Mouse (Mus musculus): ENCODE results near the gene Opn5. TPM values are rescaled to one million over a fixed set of nuclear protein-coding genes. Genes with fewer than 3 reads are reported as not detected.

The Opn5 gene
- total RNA-seq (2021), result not detected

DNA sequence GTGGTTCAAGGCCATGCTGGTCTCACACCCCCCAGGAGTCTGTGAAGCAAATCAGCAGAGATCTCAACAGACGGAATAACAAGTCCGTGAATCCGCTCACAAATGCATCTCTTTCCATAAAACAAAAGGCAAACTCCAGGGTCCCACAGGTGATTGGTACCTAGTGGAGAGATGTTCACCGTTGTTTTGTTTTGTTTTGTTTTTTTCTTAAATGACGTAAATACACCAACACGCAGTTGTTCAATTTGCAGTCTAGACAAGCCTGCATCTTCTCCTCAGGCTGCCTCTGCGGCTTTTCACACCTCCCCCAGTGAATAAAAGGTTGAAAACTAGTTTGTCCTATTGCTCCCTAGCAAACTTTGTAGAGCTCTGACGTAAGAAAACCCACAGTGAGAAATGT lies at the start of gene Opn5:
Opn5 (minus strand) TSS at position 101 of the 400 bp plus-strand sequence.
- intact Hi-C loops (cut with DNase I), result no loop called here
- no peak for DNase-seq (ENCODE audit: low spot score in 2 of 2)

DNA sequence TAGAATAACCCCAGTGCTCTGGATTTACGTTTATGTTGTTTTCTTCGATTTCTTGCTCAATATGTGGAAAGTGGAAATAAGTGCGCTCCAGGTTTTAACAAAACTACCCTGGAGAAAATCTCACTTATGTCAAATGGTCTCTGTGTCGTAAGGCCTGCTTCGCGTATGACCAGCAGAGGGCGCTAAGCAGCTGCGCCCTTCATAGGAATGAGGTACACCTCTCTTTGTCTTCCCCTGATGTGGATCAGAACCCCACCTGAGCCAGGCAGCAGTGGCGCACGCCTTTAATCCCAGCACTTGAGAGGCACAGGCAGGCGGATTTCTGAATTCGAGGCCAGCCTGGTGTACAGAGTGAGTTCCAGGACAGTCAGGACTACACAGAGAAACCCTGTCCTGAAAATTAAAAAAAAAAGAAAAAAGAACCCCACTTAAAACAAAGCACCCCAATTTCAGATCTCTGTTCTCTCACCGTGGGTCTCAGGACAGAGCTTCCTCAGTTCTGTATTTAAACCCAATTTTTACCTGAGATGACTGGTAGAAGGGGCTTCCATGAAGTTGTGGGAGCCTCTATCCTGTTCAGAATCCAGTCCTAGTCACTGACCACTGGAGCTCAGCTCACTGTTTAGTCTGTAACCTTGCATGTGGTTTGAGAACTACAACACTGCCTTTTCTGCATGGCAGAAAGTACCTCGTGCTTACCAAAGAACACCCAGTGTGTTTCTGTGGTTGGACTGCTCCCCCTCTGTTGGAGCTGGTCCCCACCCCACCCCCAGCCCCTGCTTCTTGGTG lies 47.6 kb upstream of the Opn5 start:
- DNase-seq (ENCODE audit: low spot score in 2 of 2), result peak in 1 of 2 experiments; percentile 10
- intact Hi-C loops (cut with DNase I), result no loop called here

DNA sequence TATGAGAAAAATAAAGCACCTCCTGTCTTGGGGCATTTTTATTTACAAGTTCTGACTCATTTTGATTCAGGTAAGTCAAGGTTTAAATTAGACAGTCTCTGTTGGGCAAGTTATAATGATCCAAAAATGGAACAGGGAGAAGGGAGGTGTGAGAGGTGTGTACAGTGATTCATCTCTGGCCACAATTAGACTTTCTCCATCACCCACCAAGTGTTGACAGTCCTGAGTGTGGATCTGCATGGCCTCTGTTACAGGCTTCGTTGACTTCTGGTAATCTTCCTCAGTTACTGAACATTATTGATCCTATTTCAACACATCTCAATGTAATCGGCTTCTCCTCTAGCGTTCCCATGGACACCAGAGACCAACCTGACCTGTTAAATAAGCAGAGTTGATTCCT lies 32.2 kb upstream of the Opn5 start:
- no peak for DNase-seq (ENCODE audit: low spot score in 2 of 2)
- intact Hi-C loops (cut with DNase I), result no loop called here

GRCm38 (mm10) chr17:42630206-42630605 lies 19.0 kb upstream of the Opn5 start:
- no peak for DNase-seq (ENCODE audit: low spot score in 2 of 2)
- intact Hi-C loops (cut with DNase I), result no loop called here

GRCm38 (mm10) chr17:42613043-42613737 lies 2.0 kb upstream of the Opn5 start:
- intact Hi-C loops (cut with DNase I), result no loop called here
- DNase-seq (ENCODE audit: low spot score in 2 of 2), result peak; percentile 13 to 14

- intact Hi-C loops (cut with DNase I), result loop anchor here (10.0 kb wide), 2 partner anchors 1103 to 1633 kb away; no protein-coding TSS in a partner anchor
- no peak for DNase-seq (ENCODE audit: low spot score in 2 of 2)
These were observed 2.9 kb downstream of the Opn5 start for GRCm38 (mm10) chr17:42608270-42608669.

DNA sequence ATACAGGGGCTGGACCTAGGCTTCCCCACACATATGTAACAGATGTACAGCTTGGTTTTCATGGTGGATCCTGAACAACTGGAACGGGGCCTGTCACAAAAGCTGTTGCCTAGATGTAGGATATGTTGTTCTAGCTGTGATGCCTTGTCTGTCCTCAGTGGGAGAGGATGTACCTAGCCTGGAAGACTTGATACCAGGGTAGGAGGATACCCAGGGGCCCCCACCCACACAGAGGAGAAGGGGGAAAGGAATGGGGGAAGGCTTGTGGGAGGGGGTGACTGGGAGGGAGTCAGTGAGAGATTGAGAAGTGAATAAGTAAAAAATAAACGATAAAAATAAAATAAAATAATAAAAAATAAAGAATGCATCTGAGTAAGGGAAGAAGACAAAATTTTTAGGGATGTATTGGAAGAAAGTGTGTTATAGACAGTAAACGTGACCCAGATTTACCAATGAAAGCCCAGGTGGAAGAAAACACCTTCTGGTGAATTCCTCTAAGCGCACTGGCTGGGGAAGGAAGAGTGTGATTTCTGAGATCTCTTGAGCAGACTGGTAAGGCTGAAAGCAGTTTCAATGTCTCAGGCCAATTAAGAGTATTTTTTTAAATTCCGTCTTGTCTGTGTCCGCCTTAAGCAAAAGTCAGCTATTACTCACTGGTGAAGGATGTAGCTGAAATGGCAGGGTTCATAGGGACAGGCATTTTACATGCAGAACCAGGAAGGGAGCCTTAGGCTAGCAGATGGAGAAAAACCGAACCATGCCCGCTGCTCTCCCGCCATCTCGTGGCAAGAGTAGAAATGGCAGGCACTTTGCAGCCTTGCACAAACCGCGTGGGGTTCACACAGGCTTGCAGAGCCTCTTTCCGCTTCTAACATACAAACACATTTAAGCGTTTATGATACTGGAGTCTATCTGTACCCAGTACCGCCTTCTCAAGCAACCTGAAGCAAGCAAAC lies 8.1 kb downstream of the Opn5 start:
- DNase-seq (ENCODE audit: low spot score in 2 of 2), result peak; percentile 79 to 84
- intact Hi-C loops (cut with DNase I), result loop anchor here (5.0 to 10.0 kb wide), 3 partner anchors 286 to 1628 kb away; partner anchors contain the start of gene Ptchd4

- DNase-seq (ENCODE audit: low spot score in 2 of 2), result peak in 1 of 2 experiments; percentile 14
- intact Hi-C loops (cut with DNase I), result no loop called here
These were observed 24.7 kb downstream of the Opn5 start for GRCm38 (mm10) chr17:42586486-42586885.

GRCm38 (mm10) chr17:42583029-42583331 lies 28.2 kb downstream of the Opn5 start:
- no peak for DNase-seq (ENCODE audit: low spot score in 2 of 2)
- intact Hi-C loops (cut with DNase I), result no loop called here

GRCm38 (mm10) chr17:42582281-42583028 lies 28.7 kb downstream of the Opn5 start:
- no peak for DNase-seq (ENCODE audit: low spot score in 2 of 2)
- intact Hi-C loops (cut with DNase I), result no loop called here

DNA sequence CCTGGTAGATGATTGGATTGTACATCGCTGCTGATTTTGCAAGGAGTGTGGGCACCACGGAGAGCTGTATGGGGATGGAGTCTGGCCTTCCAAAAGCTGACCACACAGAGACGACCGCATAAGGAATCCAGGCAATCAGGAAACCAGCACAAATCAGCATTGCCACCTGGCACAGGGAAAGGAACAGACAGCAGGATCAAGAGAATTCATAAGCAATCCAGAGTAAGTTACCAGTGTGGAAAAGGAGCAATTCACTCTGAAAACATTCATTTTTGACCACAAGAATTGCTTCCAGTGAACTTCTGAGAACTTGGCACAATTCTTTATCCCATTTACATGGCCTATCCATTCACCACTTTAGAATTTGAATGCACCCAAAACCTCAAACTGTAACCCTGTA lies 30.6 kb downstream of the Opn5 start:
- intact Hi-C loops (cut with DNase I), result no loop called here
- DNase-seq (ENCODE audit: low spot score in 2 of 2), result no peak

DNA sequence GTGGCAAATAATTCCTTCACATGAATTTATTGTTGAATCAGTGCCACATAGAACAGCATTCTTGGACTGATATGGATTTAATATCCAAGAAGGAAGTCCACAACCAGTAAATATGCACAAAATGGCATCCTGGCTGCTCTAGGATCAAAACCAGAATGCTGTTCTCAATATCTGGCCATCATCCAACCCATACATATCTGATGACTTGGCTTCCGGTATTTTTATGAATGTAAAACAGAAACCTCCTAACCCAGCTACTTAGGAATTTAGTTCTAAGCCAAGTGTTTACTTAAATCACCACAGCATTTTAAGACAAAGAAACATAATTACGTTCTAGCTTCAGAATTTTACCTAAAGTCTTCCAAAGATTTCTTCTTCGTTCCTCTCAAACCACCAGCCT lies 31.0 kb downstream of the Opn5 start:
- intact Hi-C loops (cut with DNase I), result no loop called here
- no peak for DNase-seq (ENCODE audit: low spot score in 2 of 2)

- intact Hi-C loops (cut with DNase I), result no loop called here
- DNase-seq (ENCODE audit: low spot score in 2 of 2), result no peak
These were observed 34.5 kb downstream of the Opn5 start for GRCm38 (mm10) chr17:42576671-42577168.

GRCm38 (mm10) chr17:42573786-42574185 lies 37.4 kb downstream of the Opn5 start:
- DNase-seq (ENCODE audit: low spot score in 2 of 2), result no peak
- intact Hi-C loops (cut with DNase I), result no loop called here

DNA sequence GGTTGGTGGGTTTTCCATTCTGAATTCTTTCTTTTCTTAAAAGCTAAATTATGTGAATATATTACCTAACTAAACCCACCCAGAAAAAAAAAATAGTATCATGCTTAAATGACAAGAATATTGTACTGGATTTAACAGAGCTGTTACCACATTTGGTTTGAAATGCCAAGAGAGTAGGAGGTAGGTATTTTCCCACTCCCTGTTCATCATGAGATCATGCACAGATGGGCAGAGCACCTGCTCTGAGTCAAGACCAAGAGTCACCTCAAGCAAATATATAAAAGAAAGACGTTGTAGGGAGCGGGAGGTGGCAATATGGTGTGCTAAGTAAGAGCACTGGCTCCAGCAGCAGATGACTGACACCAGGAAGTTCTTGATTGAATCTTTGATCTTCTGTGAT lies 61.6 kb downstream of the Opn5 start:
- DNase-seq (ENCODE audit: low spot score in 2 of 2), result peak; percentile 21 to 33
- intact Hi-C loops (cut with DNase I), result no loop called here

GRCm38 (mm10) chr17:42530147-42530546 lies 81.0 kb downstream of the Opn5 start:
- intact Hi-C loops (cut with DNase I), result no loop called here
- DNase-seq (ENCODE audit: low spot score in 2 of 2), result no peak

DNA sequence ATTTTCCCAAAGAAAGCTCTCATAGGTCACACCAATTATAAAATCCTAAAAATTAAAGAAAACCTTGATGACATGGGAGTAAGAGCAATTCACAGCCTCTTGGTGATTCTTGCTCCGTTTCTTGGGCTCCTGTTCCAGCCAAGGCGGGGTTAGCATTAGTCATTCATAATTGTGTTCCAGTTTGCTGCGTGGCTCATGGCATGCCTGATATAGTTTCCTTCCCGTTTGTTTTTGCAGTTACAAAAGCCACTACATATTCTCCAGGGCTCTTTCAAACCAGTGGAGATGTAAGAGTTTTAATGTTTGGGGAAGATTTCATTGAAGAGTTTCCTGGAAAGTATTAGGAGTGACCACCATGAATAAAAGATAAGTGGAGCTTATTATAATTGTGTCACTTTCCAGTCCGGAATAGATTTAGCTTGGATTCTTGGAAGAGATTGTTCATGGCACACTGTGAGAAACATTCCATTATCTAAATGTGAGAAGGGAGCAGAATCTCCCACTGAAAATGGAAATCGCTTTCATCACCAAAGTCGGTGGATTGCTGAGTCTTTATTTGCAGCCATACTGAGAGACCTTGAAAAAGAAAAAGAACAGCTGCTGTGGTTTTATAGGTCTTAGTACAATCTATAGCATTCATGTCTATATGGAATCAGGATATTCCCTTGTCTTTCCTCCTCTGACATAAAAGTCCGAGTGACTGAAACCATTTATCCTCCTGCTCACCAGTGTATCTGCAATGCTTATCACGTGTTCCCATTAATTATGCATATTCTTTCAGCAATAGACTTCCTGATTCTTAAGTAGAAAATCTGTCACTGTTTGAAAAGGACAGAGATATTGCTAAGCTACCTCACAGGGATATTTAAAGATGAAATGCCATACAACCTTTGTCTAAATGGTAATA lies 101.6 kb downstream of the Opn5 start:
- no peak for DNase-seq (ENCODE audit: low spot score in 2 of 2)
- intact Hi-C loops (cut with DNase I), result loop anchor here (5.0 kb wide), 1 partner anchor 192 kb away; the partner anchor contains the start of gene Ptchd4

All from left cerebral cortex, postnatal 36 days (tissue).